Mouse (Mus musculus) G1E (cell line): ENCODE measurements around the gene Cisd2. TPM values are rescaled to one million over a fixed set of nuclear protein-coding genes. Genes with fewer than 3 reads are reported as not detected.

Experiments used
- ATAC-seq: 2 replicates; pipeline ENCODE4 v1.8.0; 2016; ENCODE audit warnings: mild to moderate bottlenecking; ENCODE audit not compliant: insufficient number of reproducible peaks, poor library complexity, low FRiP score, severe bottlenecking; ENCODE audit errors: extremely low read depth
- DNase-seq: peaks from one replicate; pipeline ENCODE4 v3.0.0; 2012; ENCODE audit warnings: low spot score
- H3K27me3 ChIP-seq: 2 replicates; pipeline ENCODE4 v1.6.1; 2012; ENCODE audit warnings: mild to moderate bottlenecking, low read length, inconsistent platforms; ENCODE audit not compliant: insufficient read depth
- H3K36me3 ChIP-seq: replicated peaks from 2 replicates; pipeline ENCODE3; 2012; ENCODE audit warnings: mild to moderate bottlenecking, inconsistent platforms
- H3K4me1 ChIP-seq: 2 replicates; pipeline ENCODE4 v1.6.1; 2012; ENCODE audit warnings: low read depth, low read length, inconsistent platforms, mixed read lengths; ENCODE audit not compliant: insufficient read depth
- H3K4me3 ChIP-seq: 2 replicates; pipeline ENCODE4 v1.5.1; 2012; ENCODE audit warnings: low read depth, mild to moderate bottlenecking, inconsistent platforms, low read length, moderate library complexity, mixed read lengths
- H3K9me3 ChIP-seq: replicated peaks from 2 replicates; pipeline ENCODE4 v1.6.1; 2012; ENCODE audit warnings: inconsistent platforms
- CTCF ChIP-seq: IDR thresholded peaks from 2 replicates; pipeline ENCODE4 v1.5.1; 2012; ENCODE audit warnings: low read depth, low read length, inconsistent platforms, mixed read lengths
- GATA1 ChIP-seq: IDR thresholded peaks from 2 replicates; pipeline ENCODE4 v1.6.1; 2012; ENCODE audit warnings: borderline replicate concordance, low read length, inconsistent platforms, mixed read lengths
- GATA2 ChIP-seq: IDR thresholded peaks from 2 replicates; pipeline ENCODE4 v1.6.1; 2012; ENCODE audit warnings: low read depth, low read length, inconsistent platforms, borderline replicate concordance
- POLR2AphosphoS5 ChIP-seq: IDR thresholded peaks from 2 replicates; pipeline ENCODE4 v1.6.1; 2012; ENCODE audit warnings: low read depth, low read length, inconsistent platforms; ENCODE audit not compliant: insufficient replicate concordance
- TAL1 ChIP-seq: conservative IDR thresholded peaks from 2 replicates; pipeline ENCODE4 v1.6.1; 2012; ENCODE audit warnings: low read depth, low read length, inconsistent platforms, mixed read lengths
- polyA plus RNA-seq: library from polyadenylated mRNA; stranded (reverse); fragments of >175 nt; gene quantifications from 2 replicates; pipeline ENCODE4 v1.2.3, GENCODE M21; 2012
- total RNA-seq, 2 experiments: library from RNA; stranded (forward) in 1 of 2; stranded (reverse) in 1 of 2; fragments of 200-1000 nt in 1 of 2; fragments of >200 nt in 1 of 2; fragmentation: Nextera tagmentation in 1 of 2; gene quantifications; 2 replicates each; pipeline ENCODE4 v1.2.3; 2014 to 2017

Gene Cisd2
- total and polyA plus RNA-seq, 3 experiments = 16.9 to 42.9 (median 35.7) TPM

GRCm38 (mm10) chr3:135420542-135421309, 3.0 kb downstream of the Cisd2 start:
- TF ChIP-seq TAL1 (no peak), POLR2AphosphoS5 (no peak), GATA2 (no peak), GATA1 (no peak), CTCF (no peak)
- ATAC-seq = peak; percentile 41; the same call in 1 of the 2 replicates

GRCm38 (mm10) chr3:135417799-135418198, 5.9 kb downstream of the Cisd2 start:
- TF ChIP-seq TAL1 = no peak
- no peak for TF ChIP-seq GATA2
- DNase-seq = no peak
- no peaks in the 10 kb centered on the region for H3K27me3 ChIP-seq
- peaks cover 38% of the 10 kb centered on the region for H3K4me1 ChIP-seq
- no peaks in the 10 kb centered on the region for H3K9me3 ChIP-seq
- H3K4me3 ChIP-seq = no peak overlapping the region
- no peak for ATAC-seq
- peaks cover 46% of the 10 kb centered on the region for H3K36me3 ChIP-seq

More at GRCm38 (mm10) chr3:135420542-135421309, 3.0 kb downstream of the Cisd2 start:
- H3K4me3 ChIP-seq = peak overlapping the region; percentile 53; the same call in 1 of the 2 replicates
- no peaks in the 10 kb centered on the region for H3K27me3 ChIP-seq
- H3K9me3 ChIP-seq = no peaks in the 10 kb centered on the region
- DNase-seq = peak; percentile 48
- H3K36me3 ChIP-seq = peaks cover 25% of the 10 kb centered on the region
- H3K4me1 ChIP-seq = peaks cover 39% of the 10 kb centered on the region

- no peak overlapping the region for H3K4me3 ChIP-seq
- H3K4me1 ChIP-seq = peaks cover 38% of the 10 kb centered on the region
- TF ChIP-seq GATA2 (no peak), POLR2AphosphoS5 (no peak), TAL1 (no peak), GATA1 (no peak), CTCF (no peak)
- no peak for DNase-seq
- H3K36me3 ChIP-seq = peaks cover 49% of the 10 kb centered on the region
- no peak for ATAC-seq
- no peaks in the 10 kb centered on the region for H3K27me3 ChIP-seq
- H3K9me3 ChIP-seq = no peaks in the 10 kb centered on the region
These were observed 6.5 kb downstream of the Cisd2 start for GRCm38 (mm10) chr3:135417245-135417644.

GRCm38 (mm10) chr3:135411824-135412223, 11.9 kb downstream of the Cisd2 start:
- H3K9me3 ChIP-seq = peaks cover 3% of the 10 kb centered on the region; the same call in 1 of the 2 replicates
- peaks cover 68% of the 10 kb centered on the region for H3K36me3 ChIP-seq
- ATAC-seq = no peak
- H3K4me3 ChIP-seq = no peak overlapping the region
- no peaks in the 10 kb centered on the region for H3K27me3 ChIP-seq
- no peak for DNase-seq
- no peak for TF ChIP-seq GATA2
- no peak for TF ChIP-seq POLR2AphosphoS5
- TF ChIP-seq TAL1 = no peak
- no peak for TF ChIP-seq CTCF
- TF ChIP-seq GATA1 = no peak
- H3K4me1 ChIP-seq = peaks cover 14% of the 10 kb centered on the region

GRCm38 (mm10) chr3:135411056-135411455, 12.7 kb downstream of the Cisd2 start:
- TF ChIP-seq POLR2AphosphoS5 = no peak
- TF ChIP-seq GATA1 = no peak
- no peak for TF ChIP-seq GATA2
- no peak for TF ChIP-seq CTCF
- TF ChIP-seq TAL1 = no peak
- H3K4me1 ChIP-seq = peaks cover 11% of the 10 kb centered on the region
- peaks cover 68% of the 10 kb centered on the region for H3K36me3 ChIP-seq

GRCm38 (mm10) chr3:135409219-135409618, 14.5 kb downstream of the Cisd2 start:
- Histone ChIP-seq H3K4me3 (no peak overlapping the region), H3K27me3 (no peaks in the 10 kb centered on the region)

More at GRCm38 (mm10) chr3:135411056-135411455, 12.7 kb downstream of the Cisd2 start:
- H3K9me3 ChIP-seq = peaks cover 3% of the 10 kb centered on the region; the same call in 1 of the 2 replicates
- no peaks in the 10 kb centered on the region for H3K27me3 ChIP-seq
- DNase-seq (no peak), ATAC-seq (no peak)
- H3K4me3 ChIP-seq = no peak overlapping the region

More at GRCm38 (mm10) chr3:135409219-135409618, 14.5 kb downstream of the Cisd2 start:
- no peak for TF ChIP-seq GATA1
- TF ChIP-seq POLR2AphosphoS5 = no peak
- no peak for TF ChIP-seq CTCF
- no peak for TF ChIP-seq GATA2
- TF ChIP-seq TAL1 = no peak
- H3K36me3 ChIP-seq = peaks cover 76% of the 10 kb centered on the region
- DNase-seq = no peak
- ATAC-seq = no peak
- H3K9me3 ChIP-seq = peaks cover 3% of the 10 kb centered on the region; the same call in 1 of the 2 replicates
- H3K4me1 ChIP-seq = peaks cover 8% of the 10 kb centered on the region
